In the genomic region with DNA sequence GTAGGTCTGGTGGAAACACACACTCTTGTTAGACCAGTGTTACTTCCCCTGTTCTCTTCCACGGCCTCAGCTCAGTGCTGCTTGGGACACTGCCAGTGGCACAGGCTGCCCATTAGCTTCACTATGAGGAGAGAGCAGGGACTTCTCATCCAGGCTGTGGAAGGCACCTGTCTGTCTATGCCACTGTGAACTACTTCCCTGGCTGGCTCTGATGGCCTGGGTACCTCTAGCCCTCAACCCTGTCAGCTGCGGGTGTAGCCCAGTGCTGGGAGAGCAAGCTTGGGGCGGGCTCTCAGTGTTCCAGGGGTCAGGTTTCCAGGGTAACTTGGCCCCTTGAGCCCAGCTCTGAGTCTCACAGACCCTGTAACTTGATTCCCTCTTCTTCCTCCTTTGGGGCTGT, we compare ENCODE assay signal across 10 mouse cellular contexts. TPM values are rescaled to one million over a fixed set of nuclear protein-coding genes. Genes with fewer than 3 reads are reported as not detected.
DNase-seq lines count a peak whose midpoint lies in the region; ATAC-seq and TF ChIP-seq lines count a peak whose summit lies in the region.
"Had no signal": no experiment of that assay in that cellular context is flagged by ENCODE, and none has a peak within 500 bp of the region (broad histone marks: within the 10 kb centered on the region; RNA-seq: fewer than 3 reads in every experiment).

No protein-coding gene starts in this region.

- no peak for ATAC-seq in forebrain, postnatal 0 days
- ATAC-seq in lung, embryonic 16.5 days (ENCODE audit: low read depth), result no peak
- ATAC-seq: CD4-positive, CD25-positive, alpha-beta regulatory T cell, adult 4 months had no signal

- no peak overlapping the region for H3K4me2 ChIP-seq in forebrain, postnatal 0 days (ENCODE audit: low read depth)
- H3K4me2 ChIP-seq in lung, embryonic 16.5 days (ENCODE audit: low read depth, low read length), result no peak overlapping the region
- H3K4me2 ChIP-seq: stomach, embryonic 15.5 days had no signal

- H3K27ac ChIP-seq in forebrain, embryonic 10.5 days, result peak overlapping the region; percentile 57; the same call in 1 of the 2 replicates
- no peak overlapping the region for H3K27ac ChIP-seq in forebrain, postnatal 0 days (ENCODE audit: low read depth, low read length)
- no peak overlapping the region for H3K27ac ChIP-seq in lung, embryonic 16.5 days (ENCODE audit: low read length)
- H3K27ac ChIP-seq in macrophage, result peak overlapping the region; percentile 82
- H3K27ac ChIP-seq: stomach, embryonic 15.5 days had no signal

- H3K4me3 ChIP-seq in forebrain, embryonic 10.5 days, result 0 out of 2 replicates have a peak overlapping the region, but pooled peaks have one; percentile 9
- H3K4me3 ChIP-seq in forebrain, postnatal 0 days (ENCODE audit: low read depth, low read length), result no peak overlapping the region
- no peak overlapping the region for H3K4me3 ChIP-seq in lung, embryonic 16.5 days (ENCODE audit: low read length)
- no peak overlapping the region for H3K4me3 ChIP-seq in lung, adult 2 months (replicated peaks; ENCODE audit: extremely low read depth, low read depth, low read length)
- H3K4me3 ChIP-seq in macrophage (ENCODE audit: inconsistent target), result no peak overlapping the region
- H3K4me3 ChIP-seq: stomach, embryonic 15.5 days had no signal

- H3K9me3 ChIP-seq in forebrain, embryonic 10.5 days, result no peaks in the 10 kb centered on the region
- H3K9me3 ChIP-seq in forebrain, postnatal 0 days (ENCODE audit: low read length), result no peaks in the 10 kb centered on the region
- no peaks in the 10 kb centered on the region for H3K9me3 ChIP-seq in lung, embryonic 16.5 days (ENCODE audit: control insufficient read depth, low read length)
- H3K9me3 ChIP-seq: stomach, embryonic 15.5 days had no signal

- no peak for TF ChIP-seq POLR2A in lung, adult 2 months (IDR thresholded peaks at IDR 0.05; ENCODE audit: borderline replicate concordance, extremely low read depth, low read depth, low read length)

- no peak overlapping the region for H3K9ac ChIP-seq in forebrain, postnatal 0 days
- H3K9ac ChIP-seq in lung, embryonic 16.5 days (ENCODE audit: low read length), result peak overlapping the region; percentile 24; the same call in 1 of the 2 replicates
- H3K9ac ChIP-seq: stomach, embryonic 15.5 days had no signal

- peaks cover 30% of the 10 kb centered on the region for H3K36me3 ChIP-seq in forebrain, embryonic 10.5 days (replicated peaks)
- H3K36me3 ChIP-seq in forebrain, postnatal 0 days (ENCODE audit: insufficient read depth), result peaks cover 30% of the 10 kb centered on the region
- peaks cover 18% of the 10 kb centered on the region for H3K36me3 ChIP-seq in lung, embryonic 16.5 days (ENCODE audit: control insufficient read depth, insufficient read depth, low read length)
- peaks cover 30% of the 10 kb centered on the region for H3K36me3 ChIP-seq in macrophage (ENCODE audit: inconsistent target)

- no peak for TF ChIP-seq CTCF in forebrain, postnatal 0 days (IDR thresholded peaks at IDR 0.05; ENCODE audit: low read depth)
- no peak for TF ChIP-seq CTCF in lung, adult 2 months (IDR thresholded peaks at IDR 0.05; ENCODE audit: insufficient read depth, low read length)

- WGBS in forebrain, embryonic 10.5 days, result 23% methylated on average over 3 of the region's 3 CpGs
- WGBS in forebrain, postnatal 0 days, result 32% methylated on average over 3 of the region's 3 CpGs
- WGBS in lung, embryonic 16.5 days, result 31% methylated on average over 3 of the region's 3 CpGs
- WGBS in lung, adult 2 months, result 50% methylated on average over 3 of the region's 3 CpGs
- WGBS in macrophage (ENCODE audit: missing documents), result 23% methylated on average over 3 of the region's 3 CpGs

- DNase-seq in forebrain, embryonic 10.5 days (ENCODE audit: extremely low spot score, low spot score), result no peak
- DNase-seq in forebrain, postnatal 0 days, result no peak
- no peak for DNase-seq in lung, adult 2 months
- DNase-seq in cerebellum, postnatal 36 days, result peak; percentile 71
- no peak for DNase-seq in layer of hippocampus, postnatal 36 days
- DNase-seq in frontal cortex, postnatal 25 days (ENCODE audit: low spot score in 2 of 2), result no peak

- H3K4me1 ChIP-seq in forebrain, embryonic 10.5 days, result peaks cover 74% of the 10 kb centered on the region
- H3K4me1 ChIP-seq in forebrain, postnatal 0 days (ENCODE audit: insufficient read depth), result peaks cover 14% of the 10 kb centered on the region
- peaks cover 33% of the 10 kb centered on the region for H3K4me1 ChIP-seq in lung, embryonic 16.5 days (replicated peaks; ENCODE audit: control insufficient read depth, insufficient read depth, low read length)
- peaks cover 31% of the 10 kb centered on the region for H3K4me1 ChIP-seq in lung, adult 2 months (ENCODE audit: control insufficient read depth, insufficient read depth, low read length)

- peaks cover 58% of the 10 kb centered on the region for H3K27me3 ChIP-seq in forebrain, embryonic 10.5 days (ENCODE audit: poor library complexity, severe bottlenecking)
- H3K27me3 ChIP-seq in forebrain, postnatal 0 days (ENCODE audit: insufficient read depth, low read length), result no peaks in the 10 kb centered on the region
- H3K27me3 ChIP-seq in lung, embryonic 16.5 days (ENCODE audit: control insufficient read depth, insufficient read depth, low read depth, low read length), result no peaks in the 10 kb centered on the region
- H3K27me3 ChIP-seq: stomach, embryonic 15.5 days had no signal

- H3K79me2 ChIP-seq in macrophage (ENCODE audit: inconsistent target), result peaks cover 53% of the 10 kb centered on the region

RNA-seq across cellular contexts. Expression of a gene that starts 9.6 kb away (rescaled TPM):
- 0.79 and 1.1 TPM in 2 replicates for polyA plus RNA-seq in forebrain, embryonic 10.5 days (2016; fragmentation: Nextera tagmentation; extraction: Ambion mirVana)
- 1.5 and 6.1 TPM in 2 replicates for total RNA-seq in forebrain, postnatal 0 days (2014; rRNA removed)
- 6.1 TPM in 2 replicates for polyA plus RNA-seq in forebrain, postnatal 0 days (2015; fragmentation: Nextera tagmentation; extraction: Ambion mirVana)
- 2.7 and 3.6 TPM in 2 replicates for polyA plus RNA-seq in lung, embryonic 16.5 days (2015; fragmentation: Nextera tagmentation; extraction: Ambion mirVana)
- polyA plus RNA-seq in lung, adult 2 months (2012; rRNA removed), result 106 and 119 TPM in 2 replicates
- 1 to 10 TPM in 16 of 26 experiments, not detected in 10; 1.1 to 9.0 (median 4.6) TPM for total RNA-seq in macrophage (2018; cell fraction: chromatin; rRNA removed)
- total RNA-seq in macrophage (2018; cell fraction: cytosol; rRNA removed), result 10 to 100 TPM in 12 of 26 experiments, 1 to 10 TPM in 13, under 1 TPM in 1; 0.96 to 18.9 (median 6.4) TPM
- total RNA-seq in macrophage (2018; cell fraction: nucleus; rRNA removed), result 10 to 100 TPM in 10 of 26 experiments, 1 to 10 TPM in 12, not detected in 4; 1.2 to 17.6 (median 8.1) TPM
- polyA plus RNA-seq in macrophage (2018), result 6.5 to 23.2 TPM (median 6.5 TPM) in 3 replicates
- 1 to 10 TPM; 5.1 to 8.7 TPM for total RNA-seq in layer of hippocampus, postnatal 36 days (2021)
- polyA plus RNA-seq: CD4-positive, CD25-positive, alpha-beta regulatory T cell, adult 4 months had no signal

RNA-seq across cellular contexts. Expression of a gene that starts 18.1 kb away (rescaled TPM):
- polyA plus RNA-seq in forebrain, embryonic 10.5 days (2016; fragmentation: Nextera tagmentation; extraction: Ambion mirVana), result 10.8 and 13.2 TPM in 2 replicates
- 106 and 107 TPM in 2 replicates for total RNA-seq in forebrain, postnatal 0 days (2014; rRNA removed)
- polyA plus RNA-seq in forebrain, postnatal 0 days (2015; fragmentation: Nextera tagmentation; extraction: Ambion mirVana), result 75.4 and 91.8 TPM in 2 replicates
- 5.8 and 7.3 TPM in 2 replicates for polyA plus RNA-seq in lung, embryonic 16.5 days (2015; fragmentation: Nextera tagmentation; extraction: Ambion mirVana)
- polyA plus RNA-seq in lung, adult 2 months (2012; rRNA removed), result 77.4 and 91.7 TPM in 2 replicates
- total RNA-seq in macrophage (2018; cell fraction: chromatin; rRNA removed), result 100 to 1,000 TPM in 8 of 26 experiments, 10 to 100 TPM in 18; 41.6 to 398 (median 88.9) TPM
- 10 to 100 TPM; 50.5 to 85.9 (median 70.2) TPM for total RNA-seq in macrophage (2018; cell fraction: cytosol; rRNA removed)
- total RNA-seq in macrophage (2018; cell fraction: nucleus; rRNA removed), result 100 to 1,000 TPM in 8 of 26 experiments, 10 to 100 TPM in 18; 57.5 to 143 (median 87.9) TPM
- polyA plus RNA-seq in macrophage (2018), result 34.3 to 55.7 TPM (median 49.2 TPM) in 3 replicates
- total RNA-seq in layer of hippocampus, postnatal 36 days (2021), result 100 to 1,000 TPM in 1 of 2 experiments, 10 to 100 TPM in 1; 91.1 to 102 TPM

RNA-seq across cellular contexts. Expression of a gene that starts 18.1 kb away (rescaled TPM):
- 117 and 122 TPM in 2 replicates for polyA plus RNA-seq in forebrain, embryonic 10.5 days (2016; fragmentation: Nextera tagmentation; extraction: Ambion mirVana)
- total RNA-seq in forebrain, postnatal 0 days (2014; rRNA removed), result 303 and 330 TPM in 2 replicates
- 413 and 423 TPM in 2 replicates for polyA plus RNA-seq in forebrain, postnatal 0 days (2015; fragmentation: Nextera tagmentation; extraction: Ambion mirVana)
- polyA plus RNA-seq in lung, embryonic 16.5 days (2015; fragmentation: Nextera tagmentation; extraction: Ambion mirVana), result 257 and 295 TPM in 2 replicates
- 249 and 251 TPM in 2 replicates for polyA plus RNA-seq in lung, adult 2 months (2012; rRNA removed)
- total RNA-seq in macrophage (2018; cell fraction: chromatin; rRNA removed), result 1,000 to 10,000 TPM in 16 of 26 experiments, 100 to 1,000 TPM in 10; 388 to 4,292 (median 1,510) TPM
- 1,000 to 10,000 TPM in 13 of 26 experiments, 100 to 1,000 TPM in 13; 523 to 2,418 (median 986) TPM for total RNA-seq in macrophage (2018; cell fraction: cytosol; rRNA removed)
- 1,000 to 10,000 TPM in 17 of 26 experiments, 100 to 1,000 TPM in 9; 377 to 2,781 (median 1,417) TPM for total RNA-seq in macrophage (2018; cell fraction: nucleus; rRNA removed)
- polyA plus RNA-seq in macrophage (2018), result 491 to 809 TPM (median 572 TPM) in 3 replicates
- 100 to 1,000 TPM; 426 to 430 TPM for total RNA-seq in layer of hippocampus, postnatal 36 days (2021)

RNA-seq across cellular contexts. Expression of a gene that starts 54.5 kb away (rescaled TPM):
- polyA plus RNA-seq in forebrain, embryonic 10.5 days (2016; fragmentation: Nextera tagmentation; extraction: Ambion mirVana), result 22.8 and 25.9 TPM in 2 replicates
- 28.7 and 37.5 TPM in 2 replicates for total RNA-seq in forebrain, postnatal 0 days (2014; rRNA removed)
- 29.4 and 32.2 TPM in 2 replicates for polyA plus RNA-seq in forebrain, postnatal 0 days (2015; fragmentation: Nextera tagmentation; extraction: Ambion mirVana)
- 16.1 and 19.5 TPM in 2 replicates for polyA plus RNA-seq in lung, embryonic 16.5 days (2015; fragmentation: Nextera tagmentation; extraction: Ambion mirVana)
- polyA plus RNA-seq in lung, adult 2 months (2012; rRNA removed), result 2.7 and 4.5 TPM in 2 replicates
- total RNA-seq in macrophage (2018; cell fraction: chromatin; rRNA removed), result 1 to 10 TPM in 19 of 26 experiments, under 1 TPM in 2, not detected in 5; 0.81 to 8.4 (median 4.1) TPM
- total RNA-seq in macrophage (2018; cell fraction: cytosol; rRNA removed), result 1 to 10 TPM in 23 of 26 experiments, under 1 TPM in 3; 0.38 to 3.5 (median 2.1) TPM
- total RNA-seq in macrophage (2018; cell fraction: nucleus; rRNA removed), result 1 to 10 TPM in 20 of 26 experiments, under 1 TPM in 3, not detected in 3; 0.40 to 6.3 (median 1.7) TPM
- polyA plus RNA-seq in macrophage (2018), result 2.3 to 4.9 TPM (median 2.4 TPM) in 3 replicates
- 10 to 100 TPM; 13.0 to 14.2 TPM for total RNA-seq in layer of hippocampus, postnatal 36 days (2021)

Comparison
In these comparisons a context has a peak if more than half of its experiments do, and no peak if none do; other contexts are left out.
1. H3K27ac ChIP-seq: peak in forebrain, embryonic 10.5 days (single experiment) and macrophage (single experiment); none in forebrain, postnatal 0 days (single experiment) and lung, embryonic 16.5 days (single experiment).
2. DNase-seq: peak in cerebellum, postnatal 36 days (2 of 2); none in forebrain, embryonic 10.5 days (single experiment), forebrain, postnatal 0 days (single experiment), lung, adult 2 months (single experiment), layer of hippocampus, postnatal 36 days (0 of 2) and frontal cortex, postnatal 25 days (0 of 2).